Mouse (Mus musculus): ENCODE measurements around the gene Nmrk2. TPM values are rescaled to one million over a fixed set of nuclear protein-coding genes. Genes with fewer than 3 reads are reported as not detected.

The Nmrk2 gene
- total RNA-seq, 4 experiments from 2014 or later: 5.8 to 18.8 (median 8.2) TPM

DNA sequence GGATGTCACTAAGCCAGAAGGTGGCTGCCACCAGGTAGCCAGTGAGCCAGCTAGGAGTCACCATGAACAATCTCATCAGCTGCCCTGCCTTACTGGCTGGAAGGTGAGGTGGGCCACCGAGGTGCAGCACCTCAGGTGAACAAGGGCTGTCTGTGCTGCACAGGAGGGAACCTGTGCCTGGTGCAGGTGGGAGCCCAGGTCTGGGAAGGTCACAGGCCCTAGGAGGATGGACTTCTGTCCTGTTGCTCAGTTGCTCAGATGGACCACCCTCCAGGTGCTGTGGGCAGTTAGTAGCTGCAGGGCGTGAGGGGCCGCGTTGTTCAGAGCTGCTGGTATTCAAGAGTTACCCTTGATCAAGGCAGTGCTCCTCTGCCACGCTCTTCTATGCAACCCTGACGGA lies 15.0 kb upstream of the Nmrk2 start:
- no peak for DNase-seq (ENCODE audit: low spot score)

DNA sequence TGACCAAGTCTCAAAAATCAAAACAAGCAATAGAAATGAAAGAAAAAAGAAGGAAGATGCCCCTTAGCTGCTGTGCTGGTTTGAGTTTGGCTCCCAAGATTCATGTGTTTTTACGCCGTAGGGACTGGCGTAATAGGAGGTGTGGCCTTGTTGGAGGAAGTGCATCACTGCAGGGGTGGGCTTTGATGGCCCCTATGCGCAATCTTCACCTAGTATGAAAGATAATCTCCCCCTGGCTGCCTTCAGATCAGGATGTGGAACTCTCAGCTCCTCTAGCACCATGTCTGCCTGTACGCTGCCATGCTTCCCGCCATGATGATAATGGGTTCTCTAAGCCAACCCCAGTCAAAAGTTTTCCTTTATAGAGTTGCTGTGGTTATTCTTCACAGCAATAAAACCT lies 14.4 kb upstream of the Nmrk2 start:
- no peak for DNase-seq (ENCODE audit: low spot score)

DNA sequence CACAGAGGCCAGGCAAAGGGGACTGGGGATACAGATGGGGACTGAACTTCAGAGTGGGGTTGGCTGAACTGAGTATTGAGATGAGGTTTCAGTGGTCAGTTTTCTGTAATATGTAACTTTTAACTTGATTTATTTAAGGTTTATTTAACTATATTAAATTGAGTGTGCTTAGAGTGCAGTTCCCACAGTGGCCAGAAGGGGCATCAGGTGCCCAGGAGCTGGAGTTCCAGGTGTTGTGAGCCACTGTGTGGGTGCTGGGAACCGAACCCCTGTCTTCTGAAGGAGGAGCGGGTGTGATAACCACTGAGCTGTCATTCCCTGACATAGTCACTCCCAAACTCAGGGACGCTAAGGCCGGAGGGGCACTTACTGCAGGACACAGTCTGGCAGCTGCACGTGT lies 8.3 kb upstream of the Nmrk2 start:
- no peak for DNase-seq (ENCODE audit: low spot score)

DNA sequence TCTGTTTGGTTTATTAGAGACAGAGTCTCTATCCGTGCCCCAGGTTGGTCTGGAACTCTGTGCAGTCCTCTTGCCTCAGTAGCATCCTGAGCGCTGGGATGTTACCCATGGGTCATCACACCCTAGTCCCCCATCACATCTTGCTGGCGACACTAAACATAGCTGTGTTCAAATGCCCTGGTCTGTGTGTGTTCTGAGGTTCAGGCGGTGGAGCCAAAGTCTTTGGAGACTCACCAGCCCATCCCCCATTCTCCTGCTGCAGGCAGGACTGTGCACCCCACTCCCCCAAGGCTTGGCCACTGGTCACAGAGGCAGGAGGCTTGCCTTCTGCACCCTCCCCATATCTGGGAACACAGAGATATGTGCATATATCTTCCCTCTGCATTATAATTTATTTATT lies 2.3 kb upstream of the Nmrk2 start:
- DNase-seq (ENCODE audit: low spot score): no peak

DNA sequence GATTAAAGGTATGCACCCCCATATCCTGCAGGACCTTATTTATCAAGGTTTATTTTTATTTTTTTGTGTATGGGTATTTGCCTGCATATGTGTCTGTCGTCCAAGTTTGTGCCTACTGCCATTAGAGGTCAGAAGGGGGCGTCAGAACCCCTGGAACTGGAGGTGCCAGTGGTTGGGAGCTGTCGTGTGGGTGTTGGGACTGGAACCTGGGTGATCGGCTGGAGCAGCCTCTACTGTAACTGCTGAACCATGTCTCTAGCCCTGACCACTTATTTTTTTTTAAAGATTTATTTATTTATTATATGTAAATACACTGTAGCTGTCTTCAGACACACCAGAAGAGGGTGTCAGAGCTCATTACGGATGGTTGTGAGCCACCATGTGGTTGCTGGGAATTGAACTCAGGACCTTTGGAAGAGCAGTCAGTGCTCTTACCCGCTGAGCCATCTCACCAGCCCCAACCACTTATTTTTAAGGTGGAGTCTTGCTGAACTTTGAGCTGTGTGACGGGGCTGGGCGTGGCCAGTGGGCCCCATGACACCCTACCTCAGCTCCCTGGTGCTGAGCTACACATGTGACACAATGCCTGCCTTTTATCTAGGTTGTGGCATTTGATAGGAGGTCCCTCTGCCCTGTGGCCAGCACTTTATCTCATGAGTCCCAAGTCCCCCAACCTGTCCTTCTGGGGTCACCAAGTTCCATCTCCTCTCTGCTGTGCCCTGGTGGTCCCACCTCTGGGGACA lies 1.3 kb upstream of the Nmrk2 start:
- DNase-seq (ENCODE audit: low spot score): no peak

DNA sequence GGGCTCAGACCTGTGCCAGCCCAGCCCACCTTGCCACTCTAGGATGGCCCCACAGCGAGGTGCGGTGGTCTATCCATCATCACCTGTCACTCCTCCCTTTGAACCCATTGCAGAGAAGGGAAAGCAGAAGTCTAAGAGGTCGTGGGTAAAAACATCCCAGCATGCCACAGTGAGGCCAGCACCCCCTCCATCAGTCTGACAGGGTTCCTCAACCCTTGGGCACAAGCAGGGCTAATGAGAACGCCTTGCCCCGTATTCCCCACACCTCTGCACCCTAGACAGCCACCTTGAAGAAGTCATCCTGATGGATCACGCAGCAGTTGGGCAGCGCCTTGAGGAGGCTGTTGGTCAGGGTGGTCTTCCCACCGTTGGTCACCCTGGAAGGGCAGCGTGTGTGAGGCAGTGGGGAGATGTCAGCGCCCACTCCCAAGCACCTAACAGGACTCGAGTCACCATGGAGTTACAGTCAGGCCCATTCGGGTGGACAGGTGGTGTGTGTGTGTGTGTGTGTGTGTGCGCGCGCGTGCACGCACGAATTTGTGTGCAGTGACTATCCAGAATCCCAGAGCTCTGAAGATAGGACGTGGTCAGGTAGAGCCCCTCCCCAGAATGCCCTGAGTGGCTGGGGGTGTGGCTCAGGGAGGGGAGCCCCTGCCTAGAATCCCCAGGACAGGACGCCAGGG lies 1.1 kb downstream of the Nmrk2 start:
- DNase-seq (ENCODE audit: low spot score): no peak

DNA sequence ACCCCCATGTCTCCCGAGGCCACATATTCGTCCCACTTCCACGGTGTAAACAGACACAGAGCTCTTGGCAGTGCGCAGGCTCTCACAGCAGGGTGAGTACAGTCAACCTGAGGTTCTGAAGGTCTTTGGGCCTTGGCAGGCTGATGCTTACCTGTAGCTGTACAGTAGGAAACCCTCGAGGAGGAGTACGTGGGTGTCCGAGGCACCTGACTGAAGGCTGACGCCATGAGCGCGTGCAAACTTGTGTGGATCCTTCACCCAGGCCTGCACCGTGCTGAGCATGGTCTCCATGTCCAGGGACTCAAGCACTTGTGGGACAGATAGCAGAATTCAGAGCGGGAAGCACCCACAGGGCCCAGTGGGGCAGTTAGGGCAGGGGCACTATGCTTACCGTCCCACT lies 1.7 kb downstream of the Nmrk2 start:
- no peak for DNase-seq (ENCODE audit: low spot score)

DNA sequence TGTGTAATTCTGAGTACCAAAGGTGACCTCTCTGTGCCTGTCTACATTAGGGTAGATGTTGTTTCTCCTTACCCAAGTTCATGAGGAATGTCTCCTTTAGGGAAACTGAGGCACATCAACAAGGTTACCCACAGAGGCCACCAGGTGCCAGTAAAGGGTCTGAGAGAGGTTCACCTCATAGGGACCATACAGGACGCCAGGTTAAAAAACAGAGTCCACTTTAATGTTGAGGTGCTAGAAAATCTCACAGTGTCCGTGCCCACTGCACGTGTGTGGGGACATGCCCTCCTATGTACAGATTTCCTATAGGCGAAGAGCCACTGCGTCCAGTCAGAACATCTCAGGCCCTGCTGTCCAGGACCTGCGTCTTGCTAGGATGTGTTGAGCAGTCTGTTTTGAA lies 2.9 kb downstream of the Nmrk2 start:
- no peak for DNase-seq (ENCODE audit: low spot score)

DNA sequence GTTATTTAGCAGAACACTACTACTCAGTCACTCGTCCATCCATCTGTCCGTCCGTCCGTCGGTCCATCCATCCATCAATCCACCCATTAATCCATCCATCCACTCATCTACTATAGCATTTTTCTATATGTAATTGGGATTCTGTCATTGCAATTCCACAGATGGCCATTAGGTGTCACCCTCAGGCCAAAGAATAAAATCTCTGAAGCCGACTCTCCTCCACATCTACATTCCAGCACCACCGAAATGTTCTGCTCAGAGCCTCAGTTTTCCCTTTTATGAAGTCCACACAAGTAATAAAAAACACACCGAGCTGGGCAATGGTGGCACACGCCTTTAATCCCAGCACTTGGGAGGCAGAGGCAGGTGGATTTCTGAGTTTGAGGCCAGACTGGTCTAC lies 3.6 kb downstream of the Nmrk2 start:
- no peak for DNase-seq (ENCODE audit: low spot score)

DNA sequence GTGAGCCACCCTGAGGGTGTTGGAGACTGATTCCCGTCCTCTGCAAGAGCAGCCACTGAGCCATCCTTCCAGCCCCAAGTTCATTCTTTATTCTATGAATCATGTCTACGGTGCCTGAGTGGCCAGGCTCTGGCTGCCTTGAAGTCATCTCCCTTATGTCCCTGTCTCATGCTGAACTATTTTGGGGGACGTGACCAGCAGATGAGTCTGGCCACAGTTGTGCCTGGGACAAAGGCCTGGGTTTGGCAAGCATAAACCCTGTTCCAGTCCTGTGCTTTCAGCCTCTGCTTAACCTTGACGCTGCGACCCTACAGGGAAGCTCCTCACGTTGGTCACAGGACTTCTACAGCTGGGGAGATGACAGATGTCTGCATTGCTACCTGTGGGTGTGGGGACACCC lies 4.5 kb downstream of the Nmrk2 start:
- DNase-seq (ENCODE audit: low spot score): no peak

DNA sequence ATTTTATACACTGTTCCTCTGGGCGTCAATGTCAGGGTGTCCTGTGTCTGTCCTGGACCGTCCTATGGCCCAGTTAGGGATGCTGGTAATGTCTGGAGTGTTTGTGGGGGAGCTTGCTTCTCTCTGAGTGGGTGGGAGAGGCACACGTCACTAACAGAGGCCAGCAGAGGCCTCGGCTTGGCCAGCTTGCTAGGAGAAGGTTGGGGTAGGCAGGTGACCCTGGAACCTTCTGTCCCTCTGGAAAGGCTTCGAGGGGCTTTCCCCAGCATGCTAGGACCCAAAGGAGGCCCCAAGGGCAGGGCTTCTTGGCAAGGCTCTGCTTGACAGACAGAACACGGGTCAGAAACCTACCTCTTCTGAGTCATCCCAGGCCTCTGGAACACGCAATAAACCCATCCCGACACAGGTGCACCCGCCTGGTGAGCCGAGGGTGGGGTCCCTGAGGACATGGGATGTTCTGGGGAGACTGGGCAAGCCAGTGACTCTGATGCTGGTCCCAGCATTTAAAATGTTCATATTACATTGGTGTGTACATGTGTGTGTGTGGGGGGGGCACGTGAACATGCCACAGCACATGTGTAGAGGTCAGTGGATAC lies 5.3 kb downstream of the Nmrk2 start:
- DNase-seq (ENCODE audit: low spot score): no peak

DNA sequence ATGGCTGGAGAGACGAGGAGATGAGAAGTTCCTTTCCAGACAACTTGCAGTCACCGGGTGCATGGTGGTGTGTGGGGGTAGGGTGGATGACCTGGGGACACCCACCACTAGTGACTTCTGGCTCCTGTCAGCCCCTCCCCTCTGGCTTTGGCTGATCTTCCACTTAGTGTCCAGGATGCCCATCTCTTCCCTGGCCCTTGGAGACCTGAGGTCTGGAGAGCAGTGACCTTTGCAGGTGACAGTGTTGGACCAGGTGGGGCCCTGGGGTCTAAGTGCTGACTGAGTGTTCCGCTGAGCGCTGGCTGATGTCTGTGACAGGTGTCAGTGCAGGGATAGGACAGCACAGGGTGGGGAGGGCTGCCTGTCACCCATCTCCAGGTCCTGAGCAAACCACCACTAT lies 6.6 kb downstream of the Nmrk2 start:
- DNase-seq (ENCODE audit: low spot score): no peak

DNA sequence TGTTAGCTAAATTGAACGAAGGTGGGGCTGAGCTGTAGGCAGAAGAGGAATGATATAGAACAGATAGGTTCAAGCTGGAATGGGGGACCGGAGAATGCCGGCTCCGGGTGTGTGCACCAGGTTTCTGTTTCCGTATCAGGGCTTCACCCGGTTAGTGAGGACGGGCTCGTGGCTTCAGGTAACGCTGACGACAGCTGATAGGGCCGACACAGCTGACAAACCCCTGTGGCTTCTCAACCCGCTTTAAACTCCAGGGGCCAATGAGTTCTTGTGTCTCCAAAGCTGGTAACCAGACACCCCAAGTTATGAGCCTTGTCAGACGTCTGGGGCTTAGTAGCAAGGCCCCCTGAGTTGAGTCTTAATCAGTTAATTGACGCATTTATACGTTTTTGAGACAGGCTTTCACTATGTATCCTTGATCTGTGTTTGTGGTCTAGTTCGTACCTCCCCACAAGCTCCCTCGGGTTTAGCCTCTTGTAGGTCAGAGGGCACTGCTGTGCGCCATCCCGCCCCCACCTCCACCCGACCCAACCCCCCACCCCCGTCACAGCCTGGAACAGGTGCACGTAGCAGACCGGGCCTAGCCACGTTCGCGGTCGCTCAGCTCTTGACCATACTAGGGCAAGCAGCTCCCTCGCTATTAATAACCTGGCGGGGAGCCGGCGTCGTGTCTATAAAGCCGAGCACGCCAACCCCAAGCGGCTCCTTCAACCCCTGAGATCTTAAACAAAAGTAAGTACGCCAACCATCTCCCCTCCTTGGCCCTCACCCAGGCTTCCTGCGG lies 7.7 kb downstream of the Nmrk2 start:
- DNase-seq (ENCODE audit: low spot score): no peak

DNA sequence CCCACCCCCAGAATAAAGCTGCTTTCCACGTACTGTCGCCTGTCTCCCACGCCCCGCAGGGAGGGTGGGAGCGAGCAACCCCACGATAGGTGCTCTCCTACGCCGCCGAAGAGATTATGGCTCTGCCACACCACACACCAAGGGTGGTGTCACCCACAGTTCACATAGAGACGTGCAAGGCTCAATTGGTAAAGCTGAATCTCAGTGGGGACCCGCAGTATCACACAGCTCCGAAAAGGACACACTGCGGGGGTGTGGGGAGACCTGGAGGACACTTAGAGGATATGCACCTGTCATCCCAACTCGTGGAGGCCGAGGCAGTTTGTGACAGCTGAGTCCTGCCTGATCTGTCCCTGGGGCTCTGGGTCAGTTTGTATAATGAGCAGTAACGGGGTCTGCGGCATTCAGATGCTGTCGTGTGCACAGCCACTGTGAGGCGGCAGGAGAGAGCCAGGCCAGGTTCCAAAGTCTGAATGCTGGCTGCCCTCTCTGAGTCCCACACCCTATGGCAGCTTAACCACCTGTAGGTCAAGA lies 8.8 kb downstream of the Nmrk2 start:
- no peak for DNase-seq (ENCODE audit: low spot score)

DNA sequence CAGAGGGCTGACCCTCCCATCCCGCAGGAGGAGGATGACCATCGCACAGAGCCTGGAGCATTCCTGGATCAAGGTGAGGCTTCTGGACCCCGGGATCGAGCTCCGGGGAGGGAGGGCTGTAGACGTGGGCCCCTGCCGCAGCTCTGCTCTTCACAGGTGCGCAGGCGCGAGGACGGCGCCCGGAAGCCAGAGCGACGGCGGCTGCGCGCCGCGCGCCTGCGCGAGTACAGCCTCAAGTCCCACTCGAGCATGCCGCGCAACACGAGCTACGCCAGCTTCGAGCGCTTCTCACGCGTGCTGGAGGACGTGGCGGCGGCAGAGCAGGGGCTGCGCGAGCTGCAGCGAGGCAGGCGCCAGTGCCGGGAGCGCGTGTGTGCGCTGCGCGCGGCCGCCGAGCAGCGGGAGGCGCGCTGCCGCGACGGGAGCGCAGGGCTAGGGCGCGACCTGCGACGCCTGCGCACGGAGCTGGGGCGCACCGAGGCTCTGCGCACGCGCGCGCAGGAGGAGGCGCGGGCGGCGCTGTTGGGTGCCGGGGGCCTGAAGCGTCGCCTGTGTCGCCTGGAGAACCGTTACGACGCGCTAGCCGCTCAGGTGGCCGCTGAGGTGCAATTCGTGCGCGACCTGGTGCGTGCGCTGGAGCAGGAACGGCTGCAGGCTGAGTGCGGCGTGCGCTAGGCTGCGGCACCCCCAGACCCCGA lies 9.4 kb downstream of the Nmrk2 start:
- DNase-seq (ENCODE audit: low spot score): no peak

DNA sequence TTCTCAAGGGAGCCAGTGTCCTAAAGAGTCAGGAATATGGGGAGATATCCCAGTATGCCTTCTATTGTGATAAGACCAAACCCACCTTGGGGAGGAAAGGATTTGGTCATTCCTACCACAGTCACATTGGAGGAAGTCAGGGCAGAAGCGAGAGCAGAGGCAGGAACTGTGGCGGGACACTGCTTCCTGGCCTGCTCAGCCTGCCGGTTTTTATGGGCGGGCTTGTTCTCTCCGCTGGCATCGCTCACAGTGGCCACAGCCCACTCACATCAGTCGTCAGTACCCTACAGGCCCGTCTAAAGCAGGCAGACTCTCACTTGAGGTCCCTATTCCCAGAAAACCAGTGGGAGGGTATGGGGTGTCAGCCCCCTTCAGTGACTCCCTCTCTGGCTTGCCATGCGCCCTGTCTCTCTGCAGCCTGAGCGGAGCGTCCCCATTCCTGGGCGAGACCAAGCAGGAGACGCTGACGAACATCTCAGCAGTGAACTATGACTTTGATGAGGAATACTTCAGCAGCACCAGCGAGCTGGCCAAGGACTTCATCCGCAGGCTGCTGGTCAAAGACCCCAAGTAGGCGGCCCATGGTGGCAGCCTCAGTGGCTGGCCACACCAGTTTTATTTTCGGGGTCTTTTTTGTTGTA lies 10.4 kb downstream of the Nmrk2 start:
- DNase-seq (ENCODE audit: low spot score): no peak

DNA sequence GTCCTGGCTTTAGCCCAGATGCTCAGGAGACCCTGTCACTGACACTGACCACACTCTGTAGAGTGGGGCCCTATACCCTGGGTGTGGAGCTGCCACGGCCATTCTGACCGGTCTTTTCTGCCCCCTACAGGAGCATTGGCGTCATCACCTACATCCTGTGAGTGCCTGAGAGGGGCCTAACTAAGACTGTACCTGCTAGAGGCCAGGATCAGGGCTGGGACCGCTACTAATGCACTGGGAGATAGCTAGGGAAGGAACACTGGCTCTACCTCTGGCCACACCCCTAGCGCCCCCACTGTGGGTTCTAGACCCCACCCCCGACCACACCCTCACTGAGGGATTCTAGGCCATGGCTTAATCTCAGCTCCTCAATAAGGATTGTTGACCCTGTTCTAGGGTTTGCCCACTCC lies 10.9 kb downstream of the Nmrk2 start:
- DNase-seq (ENCODE audit: low spot score): no peak

DNA sequence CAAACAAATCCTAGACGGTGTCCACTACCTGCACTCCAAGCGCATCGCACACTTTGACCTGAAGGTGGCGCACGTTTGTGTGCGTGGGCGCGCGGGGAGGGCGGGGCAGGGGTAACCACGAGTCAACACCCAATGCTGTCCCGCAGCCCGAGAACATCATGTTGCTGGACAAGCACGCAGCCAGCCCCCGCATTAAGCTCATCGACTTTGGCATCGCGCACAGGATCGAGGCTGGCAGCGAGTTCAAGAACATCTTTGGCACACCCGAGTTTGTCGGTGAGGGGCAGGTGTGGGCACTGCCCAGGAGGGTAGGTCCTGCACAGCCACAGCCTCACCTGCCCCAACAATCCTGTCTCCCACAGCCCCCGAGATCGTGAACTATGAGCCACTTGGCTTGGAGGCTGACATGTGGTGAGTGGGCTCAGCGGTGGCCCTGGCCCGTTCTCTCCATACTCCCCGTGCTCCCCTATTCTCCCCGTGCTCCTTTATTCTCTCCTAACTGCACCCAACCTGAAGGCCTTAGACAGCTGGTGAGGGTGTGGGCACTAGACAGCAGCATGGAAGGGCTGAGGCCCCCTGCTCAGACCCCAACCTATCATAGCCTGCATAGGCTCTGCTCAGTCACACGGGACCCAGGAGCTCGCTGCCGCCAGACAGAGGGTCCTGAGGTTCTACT lies 11.5 kb downstream of the Nmrk2 start:
- no peak for DNase-seq (ENCODE audit: low spot score)

DNA sequence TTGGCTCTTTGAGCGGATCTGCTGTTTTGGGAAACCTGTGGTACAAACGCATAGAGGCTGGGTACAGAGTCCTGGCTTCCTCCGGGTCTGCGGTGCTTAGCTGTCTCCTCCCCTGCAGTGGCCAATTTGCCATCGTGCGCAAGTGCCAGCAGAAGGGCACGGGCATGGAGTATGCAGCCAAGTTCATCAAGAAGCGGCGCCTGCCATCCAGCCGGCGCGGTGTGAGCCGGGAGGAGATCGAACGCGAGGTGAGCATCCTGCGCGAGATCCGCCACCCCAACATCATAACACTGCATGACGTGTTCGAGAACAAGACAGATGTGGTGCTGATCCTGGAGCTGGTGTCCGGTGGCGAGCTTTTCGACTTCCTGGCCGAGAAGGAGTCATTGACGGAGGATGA lies 12.0 kb downstream of the Nmrk2 start:
- no peak for DNase-seq (ENCODE audit: low spot score)

DNA sequence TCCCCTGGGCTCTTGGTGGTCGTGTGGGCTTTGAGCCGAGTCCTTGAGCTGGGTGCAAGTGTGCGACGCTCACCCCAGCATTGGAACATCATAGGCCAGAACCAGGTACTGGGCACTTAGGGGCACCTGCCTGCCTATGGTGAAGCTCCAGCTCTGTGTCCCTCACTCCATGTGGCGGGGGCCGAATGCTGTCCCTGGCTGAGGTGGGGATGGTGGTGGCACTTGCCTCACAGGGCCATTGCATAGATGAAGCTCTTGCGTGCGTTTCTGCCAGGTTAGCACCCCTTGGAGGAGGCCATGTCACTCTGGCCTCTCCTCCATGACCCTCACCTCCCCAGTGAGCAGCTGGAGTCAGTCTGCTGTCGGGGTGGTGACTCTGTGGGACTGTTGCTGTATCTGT lies 14.7 kb downstream of the Nmrk2 start:
- no peak for DNase-seq (ENCODE audit: low spot score)

Measured in heart, adult 8-10 months (tissue).